In genomic region chr10:115147308-115147707, GRCm38 (mm10) we compare ENCODE assay signal across 11 mouse cellular contexts. TPM values are rescaled to one million over a fixed set of nuclear protein-coding genes. Genes with fewer than 3 reads are reported as not detected.
A peak's percentile ranks its signal among the peaks of the same experiment; 100 is the strongest.
DNase-seq lines count a peak whose midpoint lies in the region; ATAC-seq and TF ChIP-seq lines count a peak whose summit lies in the region.
"Had no signal": no experiment of that assay in that cellular context is flagged by ENCODE, and none has a peak within 500 bp of the region (broad histone marks: within the 10 kb centered on the region; RNA-seq: fewer than 3 reads in every experiment).

No protein-coding gene starts in this region.

- H3K36me3 ChIP-seq in midbrain, embryonic 16.5 days (ENCODE audit: control insufficient read depth, insufficient read depth, low read length): no peaks in the 10 kb centered on the region
- H3K36me3 ChIP-seq: limb, embryonic 13.5 days had no signal

- TF ChIP-seq CTCF in left cerebral cortex, adult 2 months (IDR thresholded peaks at IDR 0.05): peak; percentile 59

- 0 out of 2 replicates have a peak, but pooled peaks have one; percentile 15 for ATAC-seq in common myeloid progenitor, adult 5-6 weeks (replicated peaks; ENCODE audit: low read depth, poor library complexity, severe bottlenecking)
- ATAC-seq in midbrain, embryonic 16.5 days: peak; percentile 41; the same call in 1 of the 2 replicates

- H3K4me1 ChIP-seq in midbrain, embryonic 16.5 days (ENCODE audit: control insufficient read depth, insufficient read depth, low read length): no peaks in the 10 kb centered on the region
- H3K4me1 ChIP-seq: limb, embryonic 13.5 days had no signal

- WGBS in midbrain, embryonic 16.5 days: 67% methylated on average over 5 of the region's 5 CpGs

- no peak for DNase-seq in left cerebral cortex, adult 2 months (ENCODE audit: extremely low spot score in 1 of 2, low spot score in 2 of 2)
- DNase-seq in left cerebral cortex, postnatal 4 days: no peak
- peak; percentile 61 for DNase-seq in NIH3T3 (ENCODE audit: low read depth)
- DNase-seq in urinary bladder, postnatal 4 days (ENCODE audit: low spot score in 2 of 2): no peak
- DNase-seq in heart, adult 8-10 months (ENCODE audit: low spot score): no peak
- no peak for DNase-seq in thymus, postnatal 10 days (ENCODE audit: low spot score in 2 of 2)

- H3K9me3 ChIP-seq in midbrain, embryonic 16.5 days (replicated peaks; ENCODE audit: control insufficient read depth, low read length, poor library complexity, severe bottlenecking): no peaks in the 10 kb centered on the region
- H3K9me3 ChIP-seq: limb, embryonic 13.5 days had no signal

- no peak overlapping the region for H3K9ac ChIP-seq in midbrain, embryonic 16.5 days (ENCODE audit: low read depth, low read length)
- H3K9ac ChIP-seq: limb, embryonic 13.5 days had no signal

- H3K27me3 ChIP-seq in midbrain, embryonic 16.5 days (ENCODE audit: control insufficient read depth, insufficient read depth, low read depth, low read length): no peaks in the 10 kb centered on the region
- H3K27me3 ChIP-seq: limb, embryonic 13.5 days had no signal

- no peak overlapping the region for H3K4me2 ChIP-seq in midbrain, embryonic 16.5 days (ENCODE audit: low read length)
- H3K4me2 ChIP-seq: limb, embryonic 13.5 days had no signal

- H3K4me3 ChIP-seq in left cerebral cortex, adult 2 months: no peak overlapping the region
- H3K4me3 ChIP-seq in midbrain, embryonic 16.5 days (ENCODE audit: low read depth, low read length): no peak overlapping the region
- H3K4me3 ChIP-seq: limb, embryonic 13.5 days had no signal

- H3K27ac ChIP-seq in left cerebral cortex, adult 2 months: no peak overlapping the region
- H3K27ac ChIP-seq in midbrain, embryonic 16.5 days (ENCODE audit: low read length): no peak overlapping the region
- H3K27ac ChIP-seq: limb, embryonic 13.5 days had no signal

- intact Hi-C loops in left cerebral cortex, adult 2 months (cut with DNase I): no loop called here
- intact Hi-C loops in left cerebral cortex, postnatal 4 days (cut with DNase I): no loop called here

RNA-seq across cellular contexts. Expression of gene Tph2, which starts 37.5 kb away (rescaled TPM):
- under 1 TPM; 0.72 to 0.79 TPM for total RNA-seq in left cerebral cortex, adult 2 months (2021)
- total RNA-seq in left cerebral cortex, postnatal 4 days (2021): under 1 TPM; 0.48 to 0.70 TPM
- total RNA-seq in common myeloid progenitor, adult 5-6 weeks (2017): not detected in 2 replicates
- polyA plus RNA-seq in midbrain, embryonic 16.5 days (2015; fragmentation: Nextera tagmentation; extraction: Ambion mirVana): 8.6 and 10.2 TPM in 2 replicates
- total RNA-seq in heart, adult 8-10 months (2022): not detected
- total RNA-seq: adrenal gland, adult 18-20 months; hematopoietic stem cell, adult 5-6 weeks had no signal
